Mouse (Mus musculus) MEL (cell line): ENCODE measurements around the gene Gm38431. TPM values are rescaled to one million over a fixed set of nuclear protein-coding genes. Genes with fewer than 3 reads are reported as not detected.

Experiments
- DNase-seq: peaks from one replicate; pipeline ENCODE4 v3.0.0; 2011; ENCODE audit warnings: low read depth, low spot score
- H3K27ac ChIP-seq: 2 replicates; pipeline ENCODE4 v1.5.1; 2012; ENCODE audit warnings: low read depth, mild to moderate bottlenecking, control low read depth, low read length, moderate library complexity; ENCODE audit not compliant: control insufficient read depth
- H3K27me3 ChIP-seq, 2 experiments: fragments of 150-350 bp in 1 of 2; sonication (generic) in 1 of 2; 2 replicates each; pipeline ENCODE4 v1.6.1; 2012; ENCODE audit warnings: low read length in 2 of 2, mild to moderate bottlenecking in 2 of 2, improper control_type of control experiment in 1 of 2, moderate library complexity in 1 of 2; ENCODE audit not compliant: insufficient read depth in 2 of 2, control insufficient read depth in 1 of 2
- H3K36me3 ChIP-seq, 2 experiments: 2 replicates each; pipeline ENCODE4 v1.6.1; 2012 to 2014; ENCODE audit warnings: low read length in 2 of 2, improper control_type of control experiment in 1 of 2, inconsistent platforms in 1 of 2, mild to moderate bottlenecking in 1 of 2; ENCODE audit not compliant: insufficient read depth in 2 of 2, control insufficient read depth in 1 of 2
- H3K4me1 ChIP-seq, 2 experiments: fragments of 150-350 bp in 1 of 2; sonication (generic) in 1 of 2; 2 replicates each; pipeline ENCODE4 v1.6.1; 2012; ENCODE audit warnings: low read length in 2 of 2, improper control_type of control experiment in 1 of 2, mild to moderate bottlenecking in 1 of 2; ENCODE audit not compliant: insufficient read depth in 2 of 2, control insufficient read depth in 1 of 2
- H3K4me3 ChIP-seq, 2 experiments: fragments of 150-350 bp in 1 of 2; sonication (generic) in 1 of 2; 2 replicates each; pipeline ENCODE4 v1.5.1; 2012; ENCODE audit warnings: low read depth in 2 of 2, low read length in 2 of 2, mild to moderate bottlenecking in 2 of 2, moderate library complexity in 2 of 2, control low read depth in 1 of 2, improper control_type of control experiment in 1 of 2; ENCODE audit not compliant: control insufficient read depth in 1 of 2, insufficient read depth in 1 of 2
- H3K79me2 ChIP-seq: 2 replicates; pipeline ENCODE4 v1.6.1; 2012; ENCODE audit warnings: mild to moderate bottlenecking, low read length, moderate library complexity; ENCODE audit not compliant: control insufficient read depth, poor library complexity, insufficient read depth
- H3K9ac ChIP-seq: 2 replicates; pipeline ENCODE4 v1.6.1; 2012; ENCODE audit warnings: low read depth, mild to moderate bottlenecking, control low read depth, low read length, moderate library complexity; ENCODE audit not compliant: control insufficient read depth, poor library complexity, severe bottlenecking
- H3K9me3 ChIP-seq: fragments of 150-350 bp; sonication (generic); replicated peaks from 2 replicates; pipeline ENCODE4 v1.6.1; 2012; ENCODE audit warnings: mild to moderate bottlenecking, low read length, improper control_type of control experiment, moderate library complexity; ENCODE audit not compliant: insufficient read depth
- BHLHE40 ChIP-seq: IDR thresholded peaks from 2 replicates; pipeline ENCODE4 v1.6.1; 2012; ENCODE audit warnings: low read depth, mild to moderate bottlenecking, inconsistent platforms, low read length, improper control_type of control experiment, borderline replicate concordance
- CTCF ChIP-seq, 3 experiments: IDR thresholded peaks in 2 of 3; conservative IDR thresholded peaks in 1 of 3; 2 replicates each; pipeline ENCODE4 v1.5.1; 2011 to 2012; ENCODE audit warnings: low read length in 3 of 3, low read depth in 2 of 3, mild to moderate bottlenecking in 2 of 3, improper control_type of control experiment in 1 of 3, inconsistent platforms in 1 of 3, mixed read lengths in 1 of 3, moderate library complexity in 1 of 3; ENCODE audit not compliant: control insufficient read depth in 1 of 3, insufficient read depth in 1 of 3, poor library complexity in 1 of 3, severe bottlenecking in 1 of 3
- ELF1 ChIP-seq: IDR thresholded peaks from 2 replicates; pipeline ENCODE4 v1.6.1; 2014; ENCODE audit warnings: low read depth, mild to moderate bottlenecking, inconsistent platforms, low read length, improper control_type of control experiment, moderate library complexity
- GATA1 ChIP-seq: IDR thresholded peaks from 2 replicates; pipeline ENCODE4 v1.6.1; 2011; ENCODE audit warnings: low read depth, low read length, improper control_type of control experiment
- JUND ChIP-seq: IDR thresholded peaks from 2 replicates; pipeline ENCODE4 v1.6.1; 2011; ENCODE audit warnings: low read depth, mild to moderate bottlenecking, improper control_type of control experiment, low read length
- KAT2A ChIP-seq: conservative IDR thresholded peaks from 2 replicates; pipeline ENCODE4 v1.6.1; 2012; ENCODE audit warnings: low read depth, low read length, improper control_type of control experiment, inconsistent platforms
- MAFK ChIP-seq: IDR thresholded peaks from 2 replicates; pipeline ENCODE4 v1.6.1; 2011; ENCODE audit warnings: low read depth, mild to moderate bottlenecking, low read length, improper control_type of control experiment, borderline replicate concordance
- MAX ChIP-seq: IDR thresholded peaks from 2 replicates; pipeline ENCODE4 v1.6.1; 2011; ENCODE audit warnings: low read length, improper control_type of control experiment
- MAZ ChIP-seq: IDR thresholded peaks from 2 replicates; pipeline ENCODE4 v1.6.1; 2012; ENCODE audit warnings: low read depth, mild to moderate bottlenecking, inconsistent platforms, low read length, improper control_type of control experiment
- MEF2A ChIP-seq: IDR thresholded peaks from 2 replicates; pipeline ENCODE4 v1.6.1; 2014; ENCODE audit warnings: low read depth, mild to moderate bottlenecking, inconsistent platforms, low read length, improper control_type of control experiment; ENCODE audit not compliant: poor library complexity, insufficient replicate concordance, severe bottlenecking; ENCODE audit errors: extremely low read depth
- MXI1 ChIP-seq: IDR thresholded peaks from 2 replicates; pipeline ENCODE4 v1.6.1; 2011; ENCODE audit warnings: mild to moderate bottlenecking, low read depth, low read length, improper control_type of control experiment
- MYB ChIP-seq: IDR thresholded peaks from 2 replicates; pipeline ENCODE4 v1.6.1; 2011; ENCODE audit warnings: mild to moderate bottlenecking, low read depth, low read length, improper control_type of control experiment
- MYC ChIP-seq: IDR thresholded peaks from 2 replicates; pipeline ENCODE4 v1.6.1; 2011; ENCODE audit warnings: low read depth, mild to moderate bottlenecking, low read length, improper control_type of control experiment, moderate library complexity
- POLR2A ChIP-seq, 2 experiments: IDR thresholded peaks; 2 replicates each; pipeline ENCODE4 v1.6.1; 2011 to 2012; ENCODE audit warnings: low read length in 2 of 2, mild to moderate bottlenecking in 2 of 2, control low read depth in 1 of 2, improper control_type of control experiment in 1 of 2, low read depth in 1 of 2, moderate library complexity in 1 of 2; ENCODE audit not compliant: control insufficient read depth in 1 of 2, insufficient read depth in 1 of 2, poor library complexity in 1 of 2
- POLR2AphosphoS2 ChIP-seq: IDR thresholded peaks from 2 replicates; pipeline ENCODE4 v1.6.1; 2011; ENCODE audit warnings: low read length, improper control_type of control experiment
- POLR2AphosphoS5 ChIP-seq: IDR thresholded peaks from 2 replicates; pipeline ENCODE4 v1.6.1; 2012; ENCODE audit warnings: low read depth, borderline replicate concordance, mild to moderate bottlenecking, inconsistent platforms, low read length, moderate library complexity, mixed read lengths
- RCOR1 ChIP-seq: IDR thresholded peaks from 2 replicates; pipeline ENCODE4 v1.6.1; 2012; ENCODE audit warnings: low read depth, mild to moderate bottlenecking, inconsistent platforms, low read length, improper control_type of control experiment
- SMC3 ChIP-seq: IDR thresholded peaks from 2 replicates; pipeline ENCODE4 v1.6.1; 2011; ENCODE audit warnings: low read depth, low read length, improper control_type of control experiment
- TBP ChIP-seq: IDR thresholded peaks from 2 replicates; pipeline ENCODE4 v1.8.0; 2011; ENCODE audit warnings: low read depth, low read length, improper control_type of control experiment
- UBTF ChIP-seq: IDR thresholded peaks from 2 replicates; pipeline ENCODE4 v1.6.1; 2012; ENCODE audit warnings: low read depth, mild to moderate bottlenecking, inconsistent platforms, low read length, improper control_type of control experiment, moderate library complexity, borderline replicate concordance; ENCODE audit not compliant: insufficient read depth
- ZKSCAN1 ChIP-seq: IDR thresholded peaks from 2 replicates; pipeline ENCODE4 v1.6.1; 2012; ENCODE audit warnings: low read depth, mild to moderate bottlenecking, inconsistent platforms, low read length, improper control_type of control experiment, moderate library complexity
- ZNF384 ChIP-seq: IDR thresholded peaks from 2 replicates; pipeline ENCODE4 v1.6.1; 2012; ENCODE audit warnings: low read depth, mild to moderate bottlenecking, inconsistent platforms, low read length, improper control_type of control experiment
- polyA plus RNA-seq, 2 experiments: library from polyadenylated mRNA; stranded (reverse) in 1 of 2; unstranded in 1 of 2; fragments of >175 nt in 1 of 2; fragments of >200 nt in 1 of 2; gene quantifications; 2 replicates each; pipeline versions ENCODE4 v1.2.1 to v1.2.4; 2012; ENCODE audit warnings: low replicate concordance in 2 of 2, low read depth in 1 of 2; ENCODE audit not compliant: insufficient read length in 2 of 2, insufficient read depth in 1 of 2, missing spikeins in 1 of 2
- total RNA-seq: library from RNA; depleted of rRNA; stranded (reverse); fragments of 300-350 nt; gene quantifications from 2 replicates; pipeline ENCODE4 v1.2.3, GENCODE M21; 2012

Gm38431 gene
- total and polyA plus RNA-seq, 3 experiments: 38.9 to 191 (median 42.1) TPM

GRCm38 (mm10) chr9:21075625-21076024, 16.2 kb downstream of the Gm38431 start:
- H3K79me2 ChIP-seq: peaks cover 30% of the 10 kb centered on the region
- no peak for DNase-seq
- peaks cover 9 to 17% of the 10 kb centered on the region in 2 experiments; a peak in 3 of 4 replicates for H3K4me1 ChIP-seq
- peaks cover 19 to 35% of the 10 kb centered on the region in 2 experiments for H3K36me3 ChIP-seq
- no peaks in the 10 kb centered on the region for H3K27me3 ChIP-seq
- H3K27ac ChIP-seq: no peak overlapping the region
- no peaks in the 10 kb centered on the region for H3K9me3 ChIP-seq
- no peak for TF ChIP-seq UBTF
- no peak for TF ChIP-seq CTCF (IDR thresholded peaks at IDR 0.05 in 2 of 3, conservative IDR thresholded peaks at IDR 0.05 in 1 of 3; ENCODE audit: control insufficient read depth in 1 of 3, insufficient read depth in 1 of 3, low read depth in 2 of 3, low read length in 3 of 3, poor library complexity in 1 of 3, severe bottlenecking in 1 of 3)
- no peak for TF ChIP-seq POLR2AphosphoS5
- peak in 1 of 2 experiments; percentile 12; a peak in 1 of 4 replicates for TF ChIP-seq POLR2A (IDR thresholded peaks at IDR 0.05; ENCODE audit: control insufficient read depth in 1 of 2, insufficient read depth in 1 of 2, low read depth in 1 of 2, low read length in 2 of 2, poor library complexity in 1 of 2)
- H3K9ac ChIP-seq: no peak overlapping the region
- no peak overlapping the region for H3K4me3 ChIP-seq

- Histone ChIP-seq H3K27ac (no peak overlapping the region), H3K9ac (peak overlapping the region; percentile 68), H3K4me1 (peaks cover 9 to 17% of the 10 kb centered on the region in 2 experiments; a peak in 3 of 4 replicates), H3K4me3 (peak overlapping the region in 1 of 2 experiments; percentile 62; a peak in 2 of 4 replicates), H3K27me3 (no peaks in the 10 kb centered on the region)
- no peak for TF ChIP-seq POLR2AphosphoS2
- TF ChIP-seq MAZ: no peak
- no peak for TF ChIP-seq BHLHE40
- no peak for TF ChIP-seq JUND
- TF ChIP-seq ZKSCAN1: no peak
- no peak for TF ChIP-seq KAT2A
- TF ChIP-seq SMC3: no peak
- no peak for TF ChIP-seq TBP
- no peak for TF ChIP-seq GATA1
- no peak for TF ChIP-seq ELF1
- no peak for TF ChIP-seq MEF2A
- no peak for TF ChIP-seq MYC
- no peak for TF ChIP-seq MAX
- TF ChIP-seq RCOR1: no peak
- no peak for TF ChIP-seq MYB
- TF ChIP-seq UBTF: no peak
- TF ChIP-seq ZNF384: no peak
- no peak for TF ChIP-seq MAFK
- TF ChIP-seq POLR2AphosphoS5: no peak
- no peak for TF ChIP-seq MXI1
- TF ChIP-seq, all 39 proteins: peak for 0
- Histone ChIP-seq H3K9me3 (no peaks in the 10 kb centered on the region), H3K36me3 (peaks cover 19 to 32% of the 10 kb centered on the region in 2 experiments), H3K79me2 (peaks cover 35% of the 10 kb centered on the region)
- DNase-seq: no peak
Measured at GRCm38 (mm10) chr9:21074173-21074572, 17.6 kb downstream of the Gm38431 start.
